Mouse (Mus musculus) heart, adult 18-20 months (tissue): Measurements from ENCODE around the gene Gm3676. TPM values are rescaled to one million over a fixed set of nuclear protein-coding genes. Genes with fewer than 3 reads are reported as not detected.
A peak's percentile ranks its signal among the peaks of the same experiment; 100 is the strongest.
"Not testable (repeated sequence)": the region's sequence is repeated elsewhere in the genome, so short reads cannot be mapped to it uniquely, and the experiment has no call there.

Source experiments
- DNase-seq, 2 experiments: peaks; one replicate each; pipeline ENCODE4 v3.0.0; 2021 to 2022; ENCODE audit warnings: mixed read lengths in 1 of 2
- long read RNA-seq, 2 experiments: library from polyadenylated mRNA; stranded (forward); transcript quantifications; one replicate each; pipeline ENCODE4 v2.0.0; 2021
- total RNA-seq, 2 experiments: library from RNA; stranded (reverse); gene quantifications; 2 replicates each; pipeline ENCODE4 v1.2.3; 2021

The Gm3676 gene
- not detected for total RNA-seq
- long read RNA-seq, experiment 1: 0 reads
- long read RNA-seq, experiment 2: 0 reads

GRCm38 (mm10) chr14:41646387-41646786, at the start of gene Gm3676:
Gm3676 (minus strand) TSS chr14:41646487.
- DNase-seq: not testable (repeated sequence)

DNA sequence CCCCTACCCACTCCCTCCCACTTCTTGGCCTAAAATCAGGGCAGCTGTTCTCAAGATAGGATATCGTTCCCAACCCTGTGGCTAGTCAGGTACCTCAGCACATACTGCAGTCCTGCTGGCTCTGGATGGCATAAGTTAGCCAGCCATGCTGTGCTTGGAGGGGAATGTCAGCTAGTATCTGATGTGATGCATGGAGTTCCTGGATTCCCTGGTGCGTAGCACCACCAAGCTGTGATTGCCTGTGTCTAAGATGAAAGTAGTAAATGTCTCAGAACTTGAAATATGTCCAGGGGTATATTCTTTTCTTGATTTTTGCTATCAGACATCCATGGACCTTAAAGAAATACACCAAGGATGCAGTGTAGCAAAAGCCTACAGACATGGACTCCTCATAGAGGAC, 1.9 kb upstream of the Gm3676 start:
- not testable (repeated sequence) for DNase-seq

DNA sequence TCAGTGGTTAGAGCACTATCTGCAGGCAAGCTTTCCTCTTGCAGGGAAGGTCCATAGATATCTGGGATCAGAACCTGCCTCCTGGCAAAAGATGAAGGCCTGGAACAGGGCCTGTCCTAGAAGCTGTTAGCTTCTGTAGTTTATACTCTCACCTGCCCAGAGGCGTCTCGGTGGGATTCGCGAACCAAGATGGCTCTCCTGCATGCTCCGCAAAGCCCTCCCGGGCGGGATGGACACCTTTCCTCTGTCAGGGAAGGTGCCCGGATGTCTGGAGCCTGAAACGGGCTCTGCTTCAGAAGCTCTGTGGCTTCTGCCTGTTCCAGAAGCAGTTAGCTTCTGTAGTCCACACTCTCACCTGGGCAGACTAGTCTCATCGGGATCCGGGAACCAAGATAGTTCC, 16.1 kb downstream of the Gm3676 start:
- DNase-seq: not testable (repeated sequence)

GRCm38 (mm10) chr14:41624512-41624911, 21.8 kb downstream of the Gm3676 start, which contains the start of gene Gm3072:
Gm3072 (minus strand) TSS chr14:41624612.
- not testable (repeated sequence) for DNase-seq

DNA sequence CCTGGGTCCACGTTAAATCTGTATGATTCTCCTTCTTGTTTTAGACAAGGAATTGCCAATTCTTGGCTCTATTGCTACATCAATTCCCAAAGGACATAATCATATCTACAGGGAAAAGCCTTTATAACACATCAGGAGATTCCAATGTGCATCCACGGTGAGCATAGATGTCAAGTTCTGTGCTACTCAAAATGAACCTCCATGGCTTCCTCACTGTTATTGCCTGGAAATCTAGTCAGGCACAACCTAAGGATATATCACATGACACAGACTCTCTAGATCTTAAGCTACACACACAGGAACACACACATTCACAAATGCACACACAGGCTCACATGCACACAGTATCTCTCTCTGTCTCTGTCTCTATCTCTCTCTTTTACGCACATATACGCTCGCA, 23.8 kb downstream of the Gm3676 start:
- DNase-seq: not testable (repeated sequence)

DNA sequence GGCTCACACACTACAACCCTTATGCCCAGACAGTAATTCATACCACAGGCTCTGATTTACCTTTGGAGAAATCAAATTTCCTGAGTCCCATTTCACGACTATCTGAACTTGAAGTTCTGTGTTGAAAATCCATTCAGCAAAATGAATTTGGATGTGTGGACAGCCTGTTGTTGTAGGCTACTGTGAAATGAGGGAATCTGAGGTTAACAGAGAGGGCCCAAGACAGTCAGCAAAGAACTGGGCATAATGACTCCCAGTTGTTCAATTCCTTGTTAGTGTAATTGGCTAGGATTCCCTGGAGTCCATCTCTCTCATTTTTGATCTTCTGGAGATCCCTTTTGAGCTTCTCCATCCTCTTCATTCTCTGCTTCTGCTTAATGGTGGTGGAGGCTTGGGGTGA, 35.6 kb downstream of the Gm3676 start:
- DNase-seq: peak in 1 of 2 experiments; percentile 6

- DNase-seq: not testable (repeated sequence)
Observed at GRCm38 (mm10) chr14:41600935-41601334, 45.4 kb downstream of the Gm3676 start.

Other genes with a start within 250 kb of the Gm3676 start
- gene Gm6482, start 238.2 kb downstream of the Gm3676 start, total RNA-seq: not detected
- not detected for gene Gm7954, start 193.0 kb downstream of the Gm3676 start, total RNA-seq
- not detected for gene Gm3486, start 157.0 kb downstream of the Gm3676 start, total RNA-seq
- not detected for gene Gm7970, start 90.9 kb downstream of the Gm3676 start, total RNA-seq
- not detected for gene 1700049E17Rik2, start 73.3 kb downstream of the Gm3676 start, total RNA-seq
- not detected for gene Gm3072, start 21.9 kb downstream of the Gm3676 start, total RNA-seq
- not detected for gene Gm8068, start 55.4 kb upstream of the Gm3676 start, total RNA-seq
- not detected for gene Gm7929, start 104.1 kb upstream of the Gm3676 start, total RNA-seq
- not detected for gene Gm47189, start 126.0 kb upstream of the Gm3676 start, total RNA-seq